Mouse (Mus musculus): ENCODE results near the gene Olfr883. TPM values are rescaled to one million over a fixed set of nuclear protein-coding genes. Genes with fewer than 3 reads are reported as not detected.

Olfr883 gene
- not detected in 2 replicates for polyA plus RNA-seq (2012; rRNA removed)

DNA sequence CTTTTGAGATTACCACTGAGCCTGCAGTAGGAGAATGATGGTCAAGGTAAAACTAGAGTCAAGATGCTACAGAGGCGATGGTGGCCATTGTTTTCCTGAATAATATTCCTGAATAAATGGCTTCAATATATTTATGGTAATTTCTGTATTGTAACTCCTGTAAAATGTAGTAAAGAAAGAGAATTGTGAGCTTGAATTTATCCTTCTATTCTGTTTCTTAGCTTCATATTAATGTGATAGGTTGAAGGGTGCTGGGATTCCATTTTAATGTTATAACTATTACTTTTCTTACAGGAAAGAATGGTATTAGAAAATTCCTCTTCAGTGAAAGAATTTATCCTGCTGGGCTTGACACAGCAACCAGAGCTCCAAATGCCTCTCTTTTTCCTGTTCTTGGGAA is at the start of gene Olfr883:
Gene Olfr883 (plus strand): TSS at position 301 of the 400 bp plus-strand sequence.

DNA sequence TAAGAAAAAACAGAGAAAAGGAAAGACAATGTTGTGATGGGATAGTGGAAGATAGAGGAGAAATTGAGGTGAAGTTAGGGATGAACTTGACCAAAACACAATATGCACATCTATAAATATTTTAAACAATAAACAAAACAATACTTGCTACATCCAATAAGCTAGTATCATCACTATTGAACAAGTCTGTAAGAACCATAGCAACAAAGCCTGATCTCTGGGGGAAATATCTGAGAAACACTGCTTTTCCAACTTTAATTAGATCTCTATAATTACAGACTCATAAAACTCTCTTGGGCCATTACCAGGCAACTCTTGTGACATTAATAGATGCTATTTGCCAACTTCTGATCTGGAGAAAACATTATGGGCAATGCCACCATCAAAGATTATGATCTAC is 34.1 kb upstream of the Olfr883 start, which contains the start of gene Olfr881:
Gene Olfr881 (plus strand): TSS at position 301 of the 400 bp plus-strand sequence.

DNA sequence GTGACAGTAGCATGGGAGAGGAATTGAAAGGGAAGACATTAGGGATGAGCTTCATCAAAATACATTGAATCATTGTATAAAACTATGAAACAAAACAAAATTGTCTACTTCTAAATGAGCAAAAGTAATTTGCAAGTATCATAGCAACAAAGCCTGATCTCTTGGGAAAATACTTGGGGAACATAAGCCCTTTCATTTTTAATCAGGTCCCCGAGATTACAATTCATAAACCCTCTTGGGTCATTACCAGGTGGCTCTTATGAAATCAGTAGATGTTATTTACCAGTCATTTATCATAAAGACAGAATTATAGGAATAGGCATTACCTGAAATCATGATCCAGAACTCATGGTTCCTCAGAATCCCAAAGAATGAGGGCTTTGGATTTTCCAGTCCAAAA is 20.6 kb downstream of the Olfr883 start, which contains the start of gene Olfr884:
Gene Olfr884 (plus strand): TSS at position 301 of the 400 bp plus-strand sequence.

DNA sequence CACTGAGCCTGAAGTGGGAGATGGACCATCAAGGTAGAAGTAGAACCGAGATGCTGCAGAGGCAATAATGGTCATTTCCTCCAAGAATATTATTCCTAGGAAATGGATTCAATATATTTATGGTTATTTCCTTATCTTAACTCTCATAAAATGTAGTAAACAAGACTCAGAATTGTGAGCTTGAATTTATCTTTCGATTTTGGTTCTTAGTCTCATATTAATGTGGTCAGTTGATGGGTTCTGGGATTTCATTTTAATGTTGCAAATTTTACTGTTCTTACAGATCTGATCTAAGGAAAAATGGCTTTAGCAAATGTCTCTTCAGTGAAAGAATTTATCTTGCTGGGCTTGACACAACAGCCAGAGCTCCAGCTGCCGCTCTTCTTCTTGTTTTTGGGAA is 35.4 kb downstream of the Olfr883 start, which contains the start of gene Olfr885:
Gene Olfr885 (plus strand): TSS at position 301 of the 400 bp plus-strand sequence.

Other genes starting within 250 kb of the Olfr883 start
- not detected in 2 replicates for gene Olfr876, start 222.8 kb upstream of the Olfr883 start, polyA plus RNA-seq (2012; rRNA removed)
- not detected in 2 replicates for gene Olfr877, start 171.5 kb upstream of the Olfr883 start, polyA plus RNA-seq (2012; rRNA removed)
- gene Olfr145, start 129.1 kb upstream of the Olfr883 start, polyA plus RNA-seq (2012; rRNA removed): not detected in 2 replicates
- gene Olfr878, start 108.0 kb upstream of the Olfr883 start, polyA plus RNA-seq (2012; rRNA removed): not detected in 2 replicates
- gene Olfr881, start 34.0 kb upstream of the Olfr883 start, polyA plus RNA-seq (2012; rRNA removed): not detected in 2 replicates
- gene Olfr884, start 20.7 kb downstream of the Olfr883 start, polyA plus RNA-seq (2012; rRNA removed): not detected in 2 replicates
- gene Olfr885, start 35.5 kb downstream of the Olfr883 start, polyA plus RNA-seq (2012; rRNA removed): not detected in 2 replicates
- not detected in 2 replicates for gene Olfr887, start 58.3 kb downstream of the Olfr883 start, polyA plus RNA-seq (2012; rRNA removed)
- gene Olfr888, start 82.3 kb downstream of the Olfr883 start, polyA plus RNA-seq (2012; rRNA removed): not detected in 2 replicates
- not detected in 2 replicates for gene Olfr889, start 89.4 kb downstream of the Olfr883 start, polyA plus RNA-seq (2012; rRNA removed)
- not detected in 2 replicates for gene Olfr890, start 116.7 kb downstream of the Olfr883 start, polyA plus RNA-seq (2012; rRNA removed)
- gene Olfr891, start 155.0 kb downstream of the Olfr883 start, polyA plus RNA-seq (2012; rRNA removed): not detected in 2 replicates
- gene Olfr893, start 182.6 kb downstream of the Olfr883 start, polyA plus RNA-seq (2012; rRNA removed): not detected in 2 replicates
- not detected in 2 replicates for gene Olfr894, start 192.2 kb downstream of the Olfr883 start, polyA plus RNA-seq (2012; rRNA removed)
- not detected in 2 replicates for gene Olfr143, start 227.0 kb downstream of the Olfr883 start, polyA plus RNA-seq (2012; rRNA removed)
- not detected in 2 replicates for gene Olfr895, start 242.0 kb downstream of the Olfr883 start, polyA plus RNA-seq (2012; rRNA removed)

All from stomach, adult 2 months (tissue).